Mouse (Mus musculus): Measurements from ENCODE around the gene Gnl2. TPM values are rescaled to one million over a fixed set of nuclear protein-coding genes. Genes with fewer than 3 reads are reported as not detected.

The Gnl2 gene
- 10 to 100 TPM; 52.6 to 70.9 TPM for total RNA-seq (2021)

DNA sequence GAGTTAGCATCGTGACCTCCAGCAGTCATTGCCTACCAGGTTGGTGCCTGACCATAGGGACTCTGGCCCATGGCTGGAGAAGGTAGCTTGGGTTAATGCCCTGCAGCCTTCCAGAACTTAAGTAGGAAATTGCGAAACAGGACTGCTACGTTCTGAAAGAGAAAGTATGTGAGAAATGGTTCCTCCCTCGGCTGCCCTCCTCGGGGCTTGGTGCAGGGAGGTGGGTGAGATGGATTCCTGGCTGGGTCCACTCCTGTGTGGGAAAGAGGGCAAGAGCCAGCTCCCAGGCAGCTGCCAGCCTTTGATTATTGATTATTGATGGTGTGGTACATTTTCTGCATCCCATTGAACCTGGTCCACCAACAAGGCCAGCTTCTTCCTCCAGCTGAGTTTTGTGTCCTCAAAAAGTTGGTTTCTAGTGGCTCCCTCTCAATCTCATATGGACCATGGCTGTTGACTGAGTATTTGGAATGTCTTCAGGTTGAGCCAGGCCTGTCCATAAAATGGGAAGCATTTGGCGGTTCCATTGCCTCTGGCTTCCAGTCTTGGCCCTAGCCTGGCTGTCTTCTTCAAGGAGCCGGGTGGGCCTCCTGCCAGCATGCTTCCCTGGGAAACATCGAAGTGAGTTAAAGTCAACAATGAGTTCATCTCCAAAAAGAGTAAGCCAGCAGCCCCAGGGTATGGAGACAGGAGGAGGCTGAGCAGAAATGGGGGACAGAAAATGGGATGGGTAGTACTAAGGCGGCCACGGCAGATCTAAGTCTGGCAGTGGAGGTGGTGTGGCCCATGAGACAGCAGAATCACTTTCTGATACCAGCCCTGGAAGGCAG, at the start of gene Gnl2:
TSS of gene Gnl2 (plus strand) at position 780 of the 830 bp plus-strand sequence.
- intact Hi-C loops (cut with DNase I): no loop called here
- no peak for DNase-seq (ENCODE audit: low spot score in 2 of 2)

DNA sequence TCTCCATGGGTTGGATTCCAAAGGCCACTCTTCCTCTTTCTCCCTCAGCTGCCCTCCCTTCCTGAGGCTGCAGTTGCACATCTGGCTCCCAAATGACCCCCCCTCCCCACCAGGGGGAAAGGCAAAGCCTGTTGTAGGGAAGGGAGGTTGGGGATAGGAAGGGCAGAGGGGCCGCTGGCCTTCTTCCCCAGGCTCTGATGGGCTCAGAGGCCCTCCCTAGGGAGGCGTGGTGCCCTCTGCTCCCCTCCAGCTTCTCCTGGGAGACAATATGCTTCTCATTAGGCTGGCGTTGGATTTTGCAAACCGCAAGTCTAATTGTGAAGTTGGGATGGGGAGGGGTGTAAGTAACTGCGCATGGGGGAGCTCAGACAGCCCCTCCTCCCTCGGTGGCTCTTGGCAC, 47.7 kb upstream of the Gnl2 start:
- intact Hi-C loops (cut with DNase I): no loop called here
- no peak for DNase-seq (ENCODE audit: low spot score in 2 of 2)

DNA sequence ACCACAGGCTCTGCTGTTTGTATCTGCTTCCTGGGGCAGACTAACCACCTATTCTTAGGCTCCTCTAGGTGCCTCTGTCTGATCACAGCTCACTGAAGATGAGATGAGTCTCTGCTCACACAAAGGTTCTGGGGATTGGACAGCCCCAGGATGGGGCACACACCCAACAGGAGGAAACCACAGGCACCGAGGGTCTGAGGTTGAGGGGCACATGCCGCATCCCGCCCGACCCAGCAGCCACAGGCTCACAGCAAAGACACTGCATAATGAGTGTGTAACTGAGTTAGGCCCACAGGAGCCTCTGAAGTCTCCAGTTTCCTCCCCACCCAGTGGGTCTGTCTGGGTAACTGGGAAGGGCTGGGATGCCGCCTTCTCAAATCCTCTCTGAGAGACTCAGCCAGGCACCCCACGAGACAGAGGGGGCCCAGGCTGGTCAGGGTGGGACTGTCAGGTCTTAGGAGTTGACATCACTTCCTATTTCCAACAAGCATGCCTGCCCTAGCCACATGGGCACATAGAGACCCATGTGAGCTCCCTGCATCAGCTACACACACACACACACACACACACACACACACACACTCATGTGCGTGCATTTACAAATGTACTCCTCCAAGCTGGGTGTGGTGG, 47.1 kb upstream of the Gnl2 start:
- DNase-seq (ENCODE audit: low spot score in 2 of 2): no peak
- intact Hi-C loops (cut with DNase I): no loop called here

GRCm38 (mm10) chr4:124970194-124970593, 46.2 kb upstream of the Gnl2 start:
- DNase-seq (ENCODE audit: low spot score in 2 of 2): no peak
- intact Hi-C loops (cut with DNase I): no loop called here

GRCm38 (mm10) chr4:124970677-124971076, 45.7 kb upstream of the Gnl2 start:
- DNase-seq (ENCODE audit: low spot score in 2 of 2): no peak
- intact Hi-C loops (cut with DNase I): no loop called here

- DNase-seq (ENCODE audit: low spot score in 2 of 2): no peak
- intact Hi-C loops (cut with DNase I): no loop called here
Observed at GRCm38 (mm10) chr4:124971094-124971493, 45.3 kb upstream of the Gnl2 start.

DNA sequence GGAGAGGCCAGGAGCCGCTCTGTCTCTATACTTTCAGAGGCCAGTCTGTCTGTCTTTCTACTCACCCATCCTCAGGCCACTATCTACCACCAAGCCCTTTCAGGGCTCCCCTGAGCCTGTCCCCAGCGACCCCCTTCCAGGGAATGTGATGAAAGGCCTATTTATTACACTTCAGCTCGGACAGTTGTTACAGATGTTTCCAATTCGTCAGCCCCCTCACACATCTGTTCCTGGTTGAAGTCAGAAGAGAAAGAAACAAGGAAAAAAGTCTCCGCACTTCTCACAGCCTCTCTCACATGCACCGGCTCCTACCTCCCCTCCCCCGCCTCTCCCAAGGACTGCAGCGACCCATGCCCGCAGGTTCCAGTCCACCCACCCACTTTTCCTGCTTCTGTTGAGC, 44.1 kb upstream of the Gnl2 start:
- intact Hi-C loops (cut with DNase I): no loop called here
- no peak for DNase-seq (ENCODE audit: low spot score in 2 of 2)

DNA sequence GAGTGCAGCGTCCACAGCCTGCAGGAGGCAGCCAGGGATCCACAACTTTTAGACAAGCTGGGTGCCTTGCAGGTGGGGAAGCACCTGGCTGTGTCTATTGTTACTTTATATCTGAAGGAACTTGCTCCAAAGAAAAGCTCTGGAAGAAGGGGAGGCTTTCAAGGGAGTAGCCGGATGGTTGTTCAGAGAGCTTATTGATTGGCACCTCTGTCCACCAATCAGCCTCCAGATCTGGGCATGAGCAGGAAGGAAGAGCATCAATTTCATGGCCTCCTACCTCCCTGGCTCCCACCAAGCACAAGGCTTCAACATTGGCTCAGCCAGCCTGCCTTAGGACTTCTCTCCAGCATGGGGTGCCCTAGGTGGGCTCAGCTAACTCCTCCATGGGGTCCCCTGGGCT, 43.1 kb upstream of the Gnl2 start:
- intact Hi-C loops (cut with DNase I): no loop called here
- DNase-seq (ENCODE audit: low spot score in 2 of 2): no peak

DNA sequence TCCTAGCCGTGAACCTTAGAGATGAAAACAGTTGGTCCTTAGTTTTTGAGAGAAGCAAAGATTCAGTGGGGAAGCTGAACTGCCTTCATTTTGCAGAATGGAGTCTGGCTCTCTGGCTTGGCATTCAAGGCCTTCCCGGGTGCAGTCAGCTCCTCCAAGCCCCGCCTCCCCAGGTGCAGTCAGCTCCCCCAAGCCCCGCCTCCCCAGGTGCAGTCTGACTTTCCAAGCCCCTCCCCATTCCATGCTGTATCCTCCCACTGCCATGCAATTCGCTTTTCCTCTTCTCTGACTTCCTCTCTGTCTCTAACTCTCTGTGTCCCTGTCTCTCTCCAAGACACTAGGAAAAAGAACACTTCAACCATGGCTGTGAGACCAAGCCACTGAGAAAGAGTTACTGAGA, 38.2 kb upstream of the Gnl2 start:
- intact Hi-C loops (cut with DNase I): no loop called here

GRCm38 (mm10) chr4:124983893-124984526, 32.4 kb upstream of the Gnl2 start:
- intact Hi-C loops (cut with DNase I): no loop called here
- no peak for DNase-seq (ENCODE audit: low spot score in 2 of 2)

More for the DNA sequence above, 38.2 kb upstream of the Gnl2 start:
- DNase-seq (ENCODE audit: low spot score in 2 of 2): no peak

- peak in 1 of 2 experiments; percentile 44 for DNase-seq (ENCODE audit: low spot score in 2 of 2)
- intact Hi-C loops (cut with DNase I): no loop called here
Observed at GRCm38 (mm10) chr4:124984871-124985670, 31.3 kb upstream of the Gnl2 start.

GRCm38 (mm10) chr4:124985671-124986602, 30.4 kb upstream of the Gnl2 start, which contains the start of gene Rspo1:
Gene Rspo1, plus strand, starts transcription at chr4:124986430.
- intact Hi-C loops (cut with DNase I): no loop called here
- DNase-seq (ENCODE audit: low spot score in 2 of 2): no peak

GRCm38 (mm10) chr4:124986739-124987710, 29.4 kb upstream of the Gnl2 start:
- intact Hi-C loops (cut with DNase I): no loop called here
- DNase-seq (ENCODE audit: low spot score in 2 of 2): no peak

GRCm38 (mm10) chr4:124987711-124988097, 28.7 kb upstream of the Gnl2 start:
- no peak for DNase-seq (ENCODE audit: low spot score in 2 of 2)
- intact Hi-C loops (cut with DNase I): no loop called here

DNA sequence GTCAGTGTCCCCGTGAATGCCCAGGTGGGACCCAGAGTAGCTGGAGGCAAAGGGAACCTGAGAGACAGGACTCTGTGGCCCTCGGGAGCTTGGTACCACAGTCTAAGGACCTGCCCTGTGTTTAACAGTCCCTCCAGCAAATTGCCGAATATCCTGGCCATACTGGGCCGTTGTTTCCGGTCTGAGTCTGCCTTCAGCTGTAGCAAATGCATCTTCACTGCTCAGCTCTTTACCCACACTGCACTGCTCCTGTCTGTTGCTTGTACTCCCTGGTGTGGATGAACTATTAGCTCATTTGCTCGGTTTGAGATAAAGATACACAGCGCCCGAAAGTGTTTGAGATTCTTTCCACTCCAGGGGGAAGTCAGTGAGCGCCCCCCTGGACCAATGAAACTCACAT, 28.0 kb upstream of the Gnl2 start:
- intact Hi-C loops (cut with DNase I): no loop called here

DNA sequence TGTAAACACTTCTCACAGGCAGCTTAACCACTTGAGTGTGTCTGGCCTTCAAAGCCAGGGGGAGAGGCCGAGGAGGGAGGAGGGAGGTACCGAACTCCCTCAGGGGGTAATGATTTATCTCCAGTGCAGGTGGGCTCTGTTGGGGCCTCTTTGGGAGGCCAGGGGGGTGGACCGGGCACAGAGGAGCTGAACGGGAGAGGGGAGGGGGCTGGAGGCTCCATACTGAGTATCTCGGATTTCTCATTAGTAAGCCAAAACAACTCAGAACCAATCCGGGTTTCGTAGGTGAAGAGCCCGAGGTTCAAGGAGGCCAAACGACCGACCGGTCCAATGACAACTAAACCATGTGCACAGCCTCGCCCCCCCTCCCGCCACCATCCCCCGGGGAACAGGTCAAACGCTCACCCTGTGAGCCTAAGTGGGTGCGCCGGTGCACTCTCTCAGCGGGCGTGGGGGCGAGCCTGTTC, 26.6 kb upstream of the Gnl2 start:
- DNase-seq (ENCODE audit: low spot score in 2 of 2): no peak
- intact Hi-C loops (cut with DNase I): no loop called here

More for the DNA sequence above, 28.0 kb upstream of the Gnl2 start:
- no peak for DNase-seq (ENCODE audit: low spot score in 2 of 2)

- intact Hi-C loops (cut with DNase I): no loop called here
Observed at GRCm38 (mm10) chr4:124990325-124990724, 26.1 kb upstream of the Gnl2 start.

More at GRCm38 (mm10) chr4:124990325-124990724, 26.1 kb upstream of the Gnl2 start:
- DNase-seq (ENCODE audit: low spot score in 2 of 2): no peak
